Mouse (Mus musculus) gastrocnemius, adult 2 months (tissue): ENCODE measurements at regions not wholly inside any gene's neighbourhood (a gene's known extent, or its start where the extent isn't known, plus 50 kb on each side); places are given as distances from the start of the nearest gene placed in this dataset.

Source experiments
- DNase-seq: peaks from one replicate; pipeline ENCODE4 v3.0.0; 2022
- H3K27ac ChIP-seq: fragments of 200-600 bp; 2 replicates; pipeline ENCODE4 v1.8.1; 2022; ENCODE audit warnings: mild to moderate bottlenecking
- H3K4me3 ChIP-seq: fragments of 200-600 bp; 2 replicates; pipeline ENCODE4 v1.8.1; 2022; ENCODE audit warnings: mild to moderate bottlenecking, moderate library complexity
- CTCF ChIP-seq: fragments of 200-600 bp; IDR thresholded peaks from 2 replicates; pipeline ENCODE4 v1.8.1; 2022; ENCODE audit warnings: antibody characterized with exemption, mild to moderate bottlenecking, moderate library complexity
- intact Hi-C: fragments of 180-260 bp; cut with DNase I; formaldehyde crosslinking; loops from one replicate; pipeline ENCODE4 v1.15.1; 2025

GRCm38 (mm10) chr17:50388715-50389710 lies 95.6 kb upstream of the Dazl start:
- Histone ChIP-seq H3K4me3 (no peak overlapping the region), H3K27ac (no peak overlapping the region)
- no peak for TF ChIP-seq CTCF
- intact Hi-C loops, result no loop called here
- DNase-seq, result no peak

DNA sequence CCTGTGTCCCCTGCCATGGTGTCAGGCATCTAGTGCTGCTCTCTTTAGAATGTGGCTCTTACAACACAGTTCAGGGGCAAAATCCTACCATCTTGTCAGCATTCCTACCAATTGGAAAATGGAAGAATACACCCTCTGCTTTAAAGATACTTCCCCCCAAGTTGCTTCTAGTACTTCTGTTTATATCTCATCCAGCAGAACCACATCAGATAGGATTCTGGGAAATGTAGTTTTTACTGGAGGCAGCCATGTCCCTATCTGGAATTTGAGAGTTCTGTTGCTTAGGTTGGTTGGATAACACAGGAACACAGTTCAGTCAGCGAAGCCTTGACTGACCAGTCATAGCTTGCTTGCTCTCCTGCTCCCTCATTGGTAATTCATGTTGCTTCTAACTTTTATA lies 96.7 kb upstream of the Dazl start:
- no peak overlapping the region for H3K27ac ChIP-seq
- DNase-seq, result no peak
- H3K4me3 ChIP-seq, result no peak overlapping the region
- intact Hi-C loops, result no loop called here
- TF ChIP-seq CTCF, result no peak

GRCm38 (mm10) chr17:50391207-50391606 lies 97.8 kb upstream of the Dazl start:
- Histone ChIP-seq H3K27ac (no peak overlapping the region), H3K4me3 (no peak overlapping the region)
- no peak for DNase-seq
- no peak for TF ChIP-seq CTCF
- intact Hi-C loops, result no loop called here

DNA sequence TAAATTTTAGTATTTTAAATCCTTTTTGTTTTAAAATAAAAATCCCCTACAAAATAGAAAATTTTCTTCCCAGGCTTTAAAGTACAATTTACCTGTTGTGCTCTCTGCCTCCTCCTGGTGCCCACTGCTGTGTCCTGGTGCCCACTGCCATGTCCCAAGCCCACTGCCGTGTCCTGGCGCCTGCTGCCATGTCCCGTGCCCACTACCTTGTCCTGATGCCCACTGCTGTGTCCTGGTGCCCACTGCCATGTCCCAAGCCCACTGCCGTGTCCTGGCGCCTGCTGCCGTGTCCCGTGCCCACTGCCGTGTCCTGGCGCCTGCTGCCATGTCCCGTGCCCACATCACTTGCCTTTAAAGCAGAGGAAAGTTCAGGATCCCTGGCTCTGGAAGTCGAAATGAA lies 98.6 kb upstream of the Dazl start:
- Histone ChIP-seq H3K27ac (no peak overlapping the region), H3K4me3 (no peak overlapping the region)
- no peak for TF ChIP-seq CTCF
- intact Hi-C loops, result no loop called here
- no peak for DNase-seq

- H3K27ac ChIP-seq, result no peak overlapping the region
- TF ChIP-seq CTCF, result no peak
- intact Hi-C loops, result no loop called here
- no peak for DNase-seq
- no peak overlapping the region for H3K4me3 ChIP-seq
Observed at GRCm38 (mm10) chr17:50392428-50392827, 99.0 kb upstream of the Dazl start.

GRCm38 (mm10) chr17:50392966-50393365 lies 99.5 kb upstream of the Dazl start:
- Histone ChIP-seq H3K27ac (no peak overlapping the region), H3K4me3 (no peak overlapping the region)
- no peak for DNase-seq
- no peak for TF ChIP-seq CTCF
- intact Hi-C loops, result no loop called here

DNA sequence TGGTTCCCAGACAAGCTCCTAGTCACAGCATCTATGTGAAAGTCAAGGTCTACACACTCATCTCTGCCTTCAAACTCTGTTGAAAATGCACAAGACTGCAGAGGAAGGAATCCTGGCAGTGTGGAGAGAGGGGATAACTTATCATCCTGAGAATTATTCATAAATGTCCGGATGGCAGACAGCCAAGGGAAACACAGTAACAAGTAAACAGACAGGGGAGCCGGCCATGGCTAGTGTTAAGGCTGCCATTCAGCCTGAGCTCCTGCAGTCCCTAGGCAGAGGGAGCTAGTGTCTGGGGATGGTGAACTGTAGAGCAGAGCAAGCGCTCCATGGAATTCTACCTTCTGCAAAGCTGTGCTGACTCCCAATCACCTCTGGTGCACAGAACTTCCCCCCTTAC lies 100.3 kb upstream of the Dazl start:
- Histone ChIP-seq H3K4me3 (no peak overlapping the region), H3K27ac (no peak overlapping the region)
- intact Hi-C loops, result no loop called here
- no peak for TF ChIP-seq CTCF
- DNase-seq, result no peak

- intact Hi-C loops, result no loop called here
- Histone ChIP-seq H3K27ac (no peak overlapping the region), H3K4me3 (no peak overlapping the region)
- TF ChIP-seq CTCF, result no peak
- no peak for DNase-seq
Observed at GRCm38 (mm10) chr17:50394801-50395200, 101.4 kb upstream of the Dazl start.

- TF ChIP-seq CTCF, result no peak
- H3K27ac ChIP-seq, result no peak overlapping the region
- DNase-seq, result no peak
- H3K4me3 ChIP-seq, result no peak overlapping the region
- intact Hi-C loops, result no loop called here
Observed at GRCm38 (mm10) chr17:50395669-50396068, 102.2 kb upstream of the Dazl start.

DNA sequence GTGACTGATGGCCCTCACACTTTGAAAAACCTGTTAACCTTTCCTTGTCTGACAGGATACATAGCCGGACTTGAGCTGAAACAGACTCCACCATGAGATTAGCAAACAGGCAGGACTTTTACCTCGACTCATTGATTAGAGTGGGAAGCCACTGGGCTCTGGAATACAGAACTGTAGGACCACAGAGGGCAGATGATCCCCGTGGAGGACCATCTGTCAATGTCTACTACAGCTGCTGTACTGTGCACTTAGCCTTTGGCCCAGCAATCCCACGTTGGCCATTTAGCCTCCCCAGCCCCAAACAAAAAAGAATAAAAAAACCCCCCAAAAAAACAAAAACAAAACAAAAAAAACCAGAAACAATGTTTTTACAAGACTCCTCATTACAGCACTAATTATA lies 103.9 kb upstream of the Dazl start:
- intact Hi-C loops, result no loop called here
- TF ChIP-seq CTCF, result no peak
- DNase-seq, result no peak
- no peak overlapping the region for H3K4me3 ChIP-seq
- H3K27ac ChIP-seq, result no peak overlapping the region

DNA sequence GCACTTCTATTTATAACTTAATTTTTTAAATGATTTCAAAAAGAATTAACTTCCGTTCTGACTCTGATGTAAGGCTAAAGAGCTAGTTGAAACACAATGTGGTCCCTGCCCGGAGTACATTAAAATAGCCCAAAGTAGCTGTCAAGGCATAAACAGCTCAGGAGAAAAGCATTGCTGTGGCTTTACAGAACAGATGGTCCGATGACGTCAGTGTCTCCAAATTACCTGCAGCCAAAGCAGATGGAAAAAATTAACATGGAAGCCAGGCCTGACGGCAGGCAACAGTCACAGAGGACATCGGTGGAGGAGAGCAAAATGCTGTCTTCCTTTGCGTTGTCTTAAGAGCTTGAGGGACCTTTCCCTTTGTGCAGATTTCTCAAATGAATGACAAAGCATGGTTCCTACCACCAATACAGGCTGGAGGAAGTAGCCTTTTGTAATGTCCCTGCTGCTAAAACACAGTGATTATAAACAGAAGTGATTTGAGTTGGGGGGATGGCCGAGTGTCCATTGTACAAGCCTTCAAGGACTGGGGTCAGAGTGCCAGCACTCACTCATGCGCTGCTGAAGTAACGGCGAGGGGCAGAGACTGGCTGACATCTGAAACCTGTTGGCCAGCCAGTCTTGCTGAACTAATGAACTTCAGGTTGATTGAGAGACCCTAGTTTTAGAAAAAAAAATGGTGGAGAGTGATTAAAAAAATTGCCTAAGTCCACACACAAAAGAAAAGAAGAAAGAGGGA lies 101.8 kb upstream of the Plcl2 start:
- no peak overlapping the region for H3K4me3 ChIP-seq
- no peak for TF ChIP-seq CTCF
- no peak overlapping the region for H3K27ac ChIP-seq
- DNase-seq, result peak; percentile 20
- intact Hi-C loops, result no loop called here

DNA sequence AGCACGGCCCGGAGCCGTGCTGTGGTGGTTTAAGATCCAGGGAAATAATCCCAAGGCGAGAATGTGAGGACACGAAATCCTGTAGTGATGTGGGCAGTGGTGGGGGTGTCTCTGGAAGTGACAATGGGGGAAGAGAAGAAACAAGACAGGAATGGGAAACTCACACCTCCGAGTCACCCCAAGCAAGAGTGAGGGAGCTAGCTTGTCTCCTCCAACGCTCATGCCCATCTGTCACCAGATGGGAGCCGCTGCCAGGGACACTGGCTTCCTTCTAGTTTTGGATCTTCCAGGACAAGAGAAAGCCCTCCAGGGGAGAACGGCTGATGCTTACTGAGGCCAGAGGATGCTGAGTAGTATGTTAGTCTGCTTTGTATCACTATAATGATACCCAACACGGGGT lies 100.6 kb upstream of the Plcl2 start:
- intact Hi-C loops, result no loop called here
- H3K4me3 ChIP-seq, result no peak overlapping the region

DNA sequence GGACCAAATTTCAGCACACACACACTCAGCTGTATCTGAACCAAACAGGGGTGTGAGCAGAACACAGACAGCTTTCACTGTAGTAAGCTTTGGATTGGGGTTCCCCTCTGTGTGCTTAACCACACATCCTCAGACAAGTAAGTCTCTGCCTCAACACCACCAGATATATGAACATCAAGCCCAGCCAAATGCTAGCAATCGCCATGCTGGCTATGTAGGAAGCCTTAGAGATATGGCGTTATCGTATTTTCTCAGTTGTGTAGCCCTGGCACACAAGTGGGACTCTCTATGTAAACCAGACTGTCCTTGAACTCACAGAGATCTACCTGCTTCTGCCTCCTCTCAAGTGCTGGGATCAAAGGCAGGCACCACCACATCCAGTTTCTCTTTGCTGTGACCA lies 99.9 kb upstream of the Plcl2 start:
- DNase-seq, result no peak
- Histone ChIP-seq H3K27ac (no peak overlapping the region), H3K4me3 (no peak overlapping the region)
- TF ChIP-seq CTCF, result no peak
- intact Hi-C loops, result no loop called here

More for the DNA sequence above, 100.6 kb upstream of the Plcl2 start:
- DNase-seq, result no peak
- H3K27ac ChIP-seq, result no peak overlapping the region
- no peak for TF ChIP-seq CTCF
